Mouse (Mus musculus) liver, adult 2 months (tissue): ENCODE measurements around the gene Tmem184a.

Experiments used
- CTCF ChIP-seq: fragments of 200-500 bp; IDR thresholded peaks from 2 replicates; pipeline ENCODE4 v1.5.1; 2011; ENCODE audit warnings: low read depth, low read length, control low read depth
- POLR2A ChIP-seq: fragments of 200-500 bp; IDR thresholded peaks from 2 replicates; pipeline ENCODE4 v1.6.1; 2011; ENCODE audit warnings: low read length, control low read depth; ENCODE audit not compliant: insufficient read depth; ENCODE audit errors: extremely low read depth

DNA sequence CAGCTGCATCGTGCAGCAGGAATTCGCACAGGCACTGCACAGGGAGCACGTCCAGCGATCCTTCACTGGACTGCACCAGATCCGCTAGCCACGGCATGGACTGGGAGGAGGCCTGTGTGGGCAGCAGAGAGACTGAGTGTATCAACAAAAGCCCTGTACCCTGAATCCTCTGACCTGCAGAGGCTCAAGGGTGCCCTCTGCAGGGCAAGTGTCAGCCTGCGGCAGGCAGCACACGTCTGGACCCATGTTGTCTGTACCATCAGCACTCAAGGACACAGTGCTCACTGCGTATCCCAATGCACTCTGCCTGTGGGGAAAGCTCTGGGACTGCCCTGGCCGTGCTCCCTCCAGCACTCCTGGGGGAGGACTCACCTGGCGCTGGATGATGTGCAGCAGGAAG, 55.4 kb downstream of the Tmem184a start:
- TF ChIP-seq CTCF (peak; percentile 80), POLR2A (no peak)
